Mouse (Mus musculus) urinary bladder, postnatal 25 days (tissue): ENCODE results near the gene Cdk6.
"Not testable (repeated sequence)": the region's sequence is repeated elsewhere in the genome, so short reads cannot be mapped to it uniquely, and the experiment has no call there.

Experiments
- DNase-seq: peaks from one replicate; pipeline ENCODE4 v3.0.0; 2022; ENCODE audit warnings: low spot score

The Cdk6 gene

GRCm38 (mm10) chr5:3380692-3381233, 39.5 kb downstream of the Cdk6 start:
- DNase-seq = no peak

DNA sequence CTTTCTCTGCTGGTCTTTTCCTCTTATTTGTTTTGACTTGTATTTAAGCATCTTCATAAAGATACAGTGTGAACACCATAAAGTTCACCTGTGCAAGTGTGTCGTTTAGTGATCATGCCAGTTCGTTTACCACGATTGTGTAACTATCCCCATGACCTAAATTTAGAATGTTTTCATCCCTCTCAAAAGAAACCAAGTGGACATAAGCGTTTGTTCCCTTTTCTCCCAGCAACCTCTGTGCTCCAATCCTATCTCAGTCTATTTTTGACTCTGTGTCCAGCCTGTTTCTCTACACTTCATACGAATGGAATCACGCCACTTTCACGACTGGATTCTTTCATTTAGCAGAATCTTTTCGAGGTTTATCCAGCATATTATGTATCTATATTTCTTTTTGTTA, 40.5 kb downstream of the Cdk6 start:
- DNase-seq = no peak

DNA sequence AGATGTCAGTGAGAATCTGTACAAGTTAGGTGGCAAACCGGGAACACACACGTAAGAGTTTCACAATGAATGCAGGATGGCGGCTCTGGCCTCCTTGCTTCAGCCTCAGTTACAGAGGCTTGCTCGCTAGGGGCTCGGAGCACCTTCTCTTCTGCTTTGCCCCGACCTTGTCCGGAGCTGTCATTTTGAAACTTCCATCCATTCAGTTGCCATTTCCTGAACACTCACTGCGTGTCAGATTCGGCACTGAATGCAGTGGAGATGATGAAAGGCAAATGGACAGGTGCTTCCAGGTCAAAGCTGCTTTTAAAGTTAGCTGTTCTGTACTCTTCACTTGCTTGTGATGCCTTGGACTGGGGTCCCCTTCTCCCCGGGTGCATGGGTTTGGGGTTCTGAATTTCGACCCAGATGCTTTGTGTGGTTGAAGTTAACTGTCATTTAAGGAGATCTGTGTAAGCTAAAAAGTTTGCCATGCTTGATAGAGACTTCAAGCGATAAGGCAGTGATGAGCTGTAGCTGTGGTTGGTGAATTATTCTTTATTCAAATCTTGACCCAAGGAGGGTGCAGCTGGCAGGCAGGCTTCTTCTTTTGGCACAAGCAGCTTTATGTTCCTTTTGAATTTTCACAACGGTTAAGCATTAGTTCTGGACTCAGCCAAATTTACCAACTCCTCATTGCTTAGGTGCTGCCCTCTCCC, 41.2 kb downstream of the Cdk6 start:
- DNase-seq = no peak

DNA sequence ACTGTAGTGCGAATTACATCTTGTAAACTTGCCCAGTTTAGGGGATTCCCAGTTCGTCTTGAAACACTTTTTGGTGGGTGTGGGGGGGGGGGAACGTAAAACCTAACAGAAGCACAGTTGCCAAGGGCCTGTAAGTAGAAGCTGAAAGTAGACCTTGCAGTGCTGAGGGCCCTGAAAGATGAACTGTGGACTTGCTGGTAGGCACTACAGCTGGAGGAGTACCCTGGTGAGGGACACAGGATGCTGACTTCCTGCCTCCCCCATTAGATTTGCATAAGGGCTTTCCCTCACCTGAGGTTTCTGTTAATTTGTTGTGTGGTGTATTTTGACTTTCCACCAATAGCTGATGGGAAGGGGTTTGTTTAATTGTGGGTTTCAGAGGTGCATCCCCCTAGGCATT, 42.3 kb downstream of the Cdk6 start:
- no peak for DNase-seq

GRCm38 (mm10) chr5:3385078-3385477, 43.8 kb downstream of the Cdk6 start:
- DNase-seq = no peak

- DNase-seq = no peak
Measured at GRCm38 (mm10) chr5:3386021-3386730, 44.9 kb downstream of the Cdk6 start.

DNA sequence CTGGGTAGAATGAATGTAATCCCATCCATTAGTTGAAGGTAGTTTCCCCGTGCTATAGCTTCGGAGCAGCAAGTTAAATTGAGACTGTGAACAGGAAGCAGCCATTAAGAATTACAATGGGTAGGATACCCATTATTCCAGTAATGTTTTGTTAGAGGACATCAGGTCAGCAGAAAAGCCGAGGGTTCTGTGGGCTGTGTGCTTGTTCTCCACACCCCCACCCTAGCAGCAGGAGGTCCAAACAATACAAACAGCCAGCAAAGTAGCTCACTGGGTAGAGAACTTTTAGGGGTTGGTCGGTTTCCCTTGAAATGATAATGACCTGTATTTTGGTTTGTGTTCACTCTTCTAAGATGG, 45.4 kb downstream of the Cdk6 start:
- no peak for DNase-seq

- no peak for DNase-seq
Measured at GRCm38 (mm10) chr5:3387138-3387537, 45.9 kb downstream of the Cdk6 start.

DNA sequence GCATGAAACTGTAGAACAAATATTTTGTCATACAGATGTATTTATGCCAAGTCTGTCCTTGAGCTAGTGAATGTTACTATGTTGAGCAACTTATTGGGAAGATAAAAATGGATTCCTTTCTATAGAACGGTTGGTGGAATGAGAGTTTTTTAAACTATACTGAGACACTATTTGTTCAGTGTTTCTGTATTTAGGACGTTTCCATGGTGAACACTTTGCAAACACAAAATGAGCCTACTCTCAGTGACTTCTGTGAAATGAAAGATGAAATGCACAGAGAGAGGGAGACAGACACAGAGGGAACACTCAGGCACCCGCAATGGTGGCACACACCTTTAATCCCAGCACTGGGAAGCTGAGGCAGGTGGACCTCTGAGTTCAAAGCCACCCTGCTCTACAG, 51.6 kb downstream of the Cdk6 start:
- DNase-seq = no peak

DNA sequence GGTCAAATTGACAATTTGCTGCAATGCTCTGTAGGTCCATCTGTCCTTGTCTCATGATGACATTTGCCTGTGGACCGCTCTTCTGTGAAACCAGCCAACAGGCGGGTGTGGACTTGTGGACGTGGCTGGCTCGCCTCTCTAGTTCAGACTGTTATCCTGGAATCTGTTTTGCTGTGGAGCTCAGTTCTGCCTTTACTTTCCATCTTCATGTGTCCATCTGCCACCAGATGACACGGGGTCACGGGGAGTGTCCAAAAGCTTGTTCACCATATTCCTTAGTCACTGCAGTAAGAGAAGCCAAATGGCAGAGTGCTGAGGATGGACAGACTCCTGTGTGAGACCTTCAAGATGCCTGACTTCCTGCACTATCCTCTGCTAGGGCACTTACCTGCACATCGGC, 52.9 kb downstream of the Cdk6 start:
- no peak for DNase-seq

DNA sequence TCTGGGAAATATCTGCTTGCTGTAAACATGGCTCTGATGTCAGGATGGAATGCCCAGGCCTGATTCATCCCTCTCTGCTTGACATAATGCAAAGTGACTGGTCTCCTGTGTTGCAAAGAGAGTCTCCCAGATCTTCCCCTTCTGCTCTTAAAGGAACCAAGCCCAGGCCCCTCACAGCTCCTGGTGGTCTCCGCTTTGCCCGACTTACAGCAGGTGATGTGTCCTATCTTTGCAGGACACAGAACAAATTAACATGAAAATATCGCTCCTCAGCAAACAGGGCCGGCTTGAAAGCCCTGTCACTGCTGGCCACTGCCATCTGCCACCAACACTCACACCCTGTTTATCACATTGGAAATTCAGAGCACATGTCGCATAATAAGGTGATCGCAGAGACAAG, 53.7 kb downstream of the Cdk6 start:
- no peak for DNase-seq

GRCm38 (mm10) chr5:3396214-3396613, 54.9 kb downstream of the Cdk6 start:
- no peak for DNase-seq

DNA sequence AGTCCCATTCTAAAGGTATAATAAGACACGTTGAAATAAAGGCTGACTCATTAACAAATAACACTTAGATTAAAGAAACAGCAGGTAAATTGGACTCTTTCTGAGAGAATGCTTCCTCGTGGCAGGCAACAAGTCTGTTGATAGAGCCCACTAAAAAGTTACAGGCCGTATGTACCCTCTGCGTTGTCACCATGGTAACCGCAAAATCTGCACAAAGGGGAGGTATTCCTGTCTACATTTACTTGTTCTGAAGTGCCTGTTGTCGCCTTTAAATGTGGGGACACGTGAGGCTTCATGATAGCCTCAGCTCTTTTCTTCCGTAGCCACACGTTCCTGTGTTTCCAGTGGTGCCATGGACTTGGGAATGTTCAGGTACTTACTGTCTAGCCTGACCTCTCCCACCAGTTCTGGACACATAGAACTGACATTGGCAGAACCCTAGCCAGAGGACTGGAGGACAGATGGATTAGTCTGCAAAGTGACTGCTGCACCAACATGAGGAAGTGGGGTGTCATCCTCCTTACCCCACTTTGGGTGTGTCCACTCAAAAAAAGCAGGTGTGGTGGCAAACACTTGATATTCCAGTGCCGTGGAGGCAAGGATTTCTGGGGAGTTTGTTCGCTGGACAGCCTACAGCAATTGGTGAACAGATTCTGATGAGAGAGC, 55.8 kb downstream of the Cdk6 start:
- DNase-seq = no peak

DNA sequence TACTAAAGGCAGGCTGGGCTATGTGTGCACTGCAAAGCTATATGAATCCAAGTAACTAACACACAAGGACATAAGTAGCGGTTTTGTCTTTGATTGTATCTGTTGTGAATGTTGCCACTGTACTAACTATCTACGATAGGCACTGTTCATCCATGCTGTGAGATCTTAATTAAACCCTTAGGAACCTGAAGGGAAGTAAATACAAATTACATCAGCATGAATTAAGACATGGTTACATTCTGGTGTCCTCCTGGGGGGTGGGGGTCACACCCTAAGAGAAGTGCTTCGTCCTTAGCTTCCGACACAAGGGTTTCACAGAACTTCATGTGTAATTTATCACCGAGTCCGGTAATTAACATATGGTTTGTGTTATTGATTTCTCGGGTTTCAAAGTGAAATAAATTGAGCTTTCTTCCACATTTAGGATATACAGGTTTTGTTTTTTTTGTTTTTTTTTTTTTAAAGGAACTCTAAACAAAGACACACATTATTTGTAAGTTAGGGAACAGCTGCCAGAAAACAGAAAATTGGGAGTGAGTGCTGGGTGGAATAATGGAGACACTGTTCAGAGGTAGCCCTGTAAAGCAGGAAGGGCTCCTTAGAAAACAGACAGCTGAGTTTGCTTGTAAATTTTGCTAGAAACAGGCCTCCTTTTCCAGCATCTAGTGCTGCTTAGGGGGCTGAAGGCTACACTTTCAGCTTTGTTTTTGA, 58.7 kb downstream of the Cdk6 start:
- no peak for DNase-seq

DNA sequence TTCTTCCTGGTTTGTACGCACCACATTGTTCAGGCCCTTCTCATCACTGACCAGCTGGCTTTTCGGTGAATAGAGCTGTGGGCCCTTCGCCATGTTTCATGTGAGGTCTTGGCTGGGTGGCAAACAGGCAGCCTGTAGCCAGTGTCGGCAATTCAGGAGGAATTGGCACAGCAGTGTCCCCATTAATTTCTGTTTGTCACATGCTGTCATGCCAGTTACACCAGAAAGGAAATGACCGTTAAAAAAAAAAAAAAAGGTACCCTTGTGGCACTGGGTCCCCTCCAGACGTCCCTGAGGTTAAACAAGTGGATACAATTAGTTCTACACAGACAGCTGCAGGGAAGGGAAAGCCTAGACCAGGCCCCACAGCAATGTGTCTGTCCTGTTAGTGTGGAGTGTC, 63.8 kb downstream of the Cdk6 start:
- no peak for DNase-seq

DNA sequence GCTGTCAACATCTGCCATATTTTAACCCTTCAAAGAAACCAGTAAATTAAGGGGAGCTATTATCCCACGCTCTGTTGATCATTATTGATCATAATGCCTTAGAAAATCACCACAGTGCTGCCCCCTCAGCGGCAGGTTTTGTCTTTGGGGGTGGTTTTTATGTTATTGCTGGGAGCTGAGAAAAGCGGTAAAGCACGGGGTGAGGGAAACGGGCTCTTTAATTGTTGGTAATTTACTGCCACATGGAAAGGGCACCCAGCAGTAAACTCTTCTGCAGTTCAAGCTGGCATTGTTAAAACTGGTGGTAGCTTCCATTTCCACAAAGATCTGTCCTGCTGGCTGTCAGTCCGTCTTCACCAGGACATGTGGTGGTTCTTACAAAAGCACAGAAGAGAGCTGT, 64.2 kb downstream of the Cdk6 start:
- no peak for DNase-seq

GRCm38 (mm10) chr5:3407926-3408325, 66.6 kb downstream of the Cdk6 start:
- DNase-seq = no peak

DNA sequence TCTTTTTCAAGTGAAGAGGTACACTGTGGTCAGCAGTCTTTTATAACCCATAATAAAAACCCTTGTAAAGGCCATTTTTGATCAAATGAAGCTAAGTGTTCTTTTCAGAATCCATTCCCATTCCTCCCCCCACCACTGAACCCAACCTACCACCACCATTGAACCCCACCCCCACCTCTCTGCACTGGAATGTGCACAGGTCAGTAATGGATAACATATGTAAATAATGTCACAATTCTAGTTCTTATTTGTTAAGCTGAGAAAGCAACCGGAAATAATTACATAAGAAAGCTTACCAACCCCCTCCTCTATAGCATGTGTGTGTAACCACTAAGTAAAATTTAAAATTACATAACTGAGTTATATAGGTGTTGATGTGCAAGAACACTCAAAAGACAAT, 76.9 kb downstream of the Cdk6 start:
- not testable (repeated sequence) for DNase-seq

- DNase-seq = no peak
Measured at GRCm38 (mm10) chr5:3420094-3420831, 79.0 kb downstream of the Cdk6 start.

DNA sequence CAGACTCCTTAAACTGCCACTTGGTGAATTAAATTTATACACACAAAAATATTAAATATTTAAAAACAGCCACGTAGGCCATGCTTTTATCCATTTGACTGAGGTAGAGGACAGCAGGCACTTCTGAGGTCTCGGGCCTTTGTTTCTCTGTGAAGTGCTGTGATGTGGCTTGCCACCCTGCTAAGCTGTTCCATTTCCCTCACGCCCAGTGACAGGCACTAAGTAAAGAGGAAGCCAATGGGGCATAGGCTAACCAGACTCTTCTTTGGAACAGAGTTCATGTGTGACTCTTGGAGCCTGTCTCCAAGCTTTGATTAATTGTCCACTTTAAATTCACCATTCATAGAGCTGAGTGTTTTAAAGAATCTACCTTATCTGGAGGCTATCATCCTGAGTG, 79.5 kb downstream of the Cdk6 start:
- no peak for DNase-seq

DNA sequence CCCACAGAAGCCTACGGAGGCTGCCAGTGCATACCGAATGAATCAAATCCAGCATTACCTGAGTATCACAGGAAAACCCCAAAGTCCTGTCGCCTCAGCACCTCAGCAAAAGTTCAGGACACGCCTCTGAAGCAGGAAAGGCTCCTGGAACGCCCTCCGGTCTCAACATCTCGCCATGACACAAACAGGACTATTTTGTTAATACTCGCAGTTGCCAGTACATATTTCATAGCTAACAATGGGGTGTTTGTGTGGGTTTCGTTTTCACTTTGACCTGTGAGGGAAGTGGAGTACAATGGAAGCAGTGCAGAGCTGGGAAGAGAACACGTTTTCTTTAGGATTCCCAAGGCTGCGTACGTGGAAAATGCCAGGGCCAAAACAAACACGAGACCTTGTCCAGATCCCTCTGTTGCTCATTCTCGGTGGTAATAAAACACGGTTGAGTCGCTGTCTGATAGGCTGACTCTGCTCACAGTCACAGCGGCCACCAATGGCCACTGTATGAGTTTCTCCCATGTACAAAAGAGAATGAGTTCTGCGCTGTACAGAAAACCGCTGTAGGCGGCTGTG, 91.9 kb downstream of the Cdk6 start:
- DNase-seq = not testable (repeated sequence)
